Mouse (Mus musculus) spleen, postnatal 14 days (tissue): ENCODE data around the gene Hdac5.

Experiments
- DNase-seq, 2 experiments: peaks; one replicate each; pipeline ENCODE4 v3.0.0; 2021 to 2022; ENCODE audit warnings: low spot score in 2 of 2

Gene Hdac5

DNA sequence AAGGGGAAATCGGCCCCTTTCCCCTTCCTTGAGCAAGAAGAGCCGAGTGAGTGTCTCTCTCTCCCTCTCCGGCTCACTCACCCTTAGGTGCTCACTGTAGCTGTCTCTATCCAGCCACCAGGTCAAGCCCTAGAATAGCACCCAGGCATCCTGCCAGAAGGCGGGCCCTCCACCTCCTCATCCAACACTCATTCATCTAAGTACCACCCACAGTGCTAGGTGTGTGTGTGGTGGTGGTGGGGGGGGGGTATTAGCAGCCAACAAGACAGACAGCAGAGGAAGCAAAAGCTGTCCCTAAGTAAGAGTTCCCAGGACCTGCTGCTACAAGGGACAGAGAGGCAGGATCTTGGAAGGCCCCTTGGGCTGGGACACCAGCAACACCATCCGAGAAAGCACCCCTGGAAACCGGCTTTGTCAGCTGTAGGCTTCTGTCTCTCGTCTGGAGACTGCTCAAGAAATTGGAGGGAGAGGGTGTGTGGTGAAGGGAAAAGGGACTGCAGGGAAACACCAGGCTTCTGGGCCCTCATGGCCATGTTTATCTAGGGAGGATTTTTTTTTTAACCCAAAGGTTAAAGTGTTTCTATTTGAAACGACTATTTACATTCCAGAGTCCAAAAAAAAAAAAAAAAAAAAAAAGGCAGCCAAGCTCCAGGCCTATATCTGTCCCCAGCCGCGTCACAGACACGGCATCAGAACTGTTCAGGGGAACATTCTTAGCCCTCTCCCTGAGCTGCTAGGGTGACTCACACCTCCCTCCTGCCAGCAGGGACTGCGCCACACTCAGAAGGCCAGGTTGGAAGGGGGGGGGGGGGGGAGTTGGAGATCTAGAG, 13.7 kb downstream of the Hdac5 start:
- no peak for DNase-seq

DNA sequence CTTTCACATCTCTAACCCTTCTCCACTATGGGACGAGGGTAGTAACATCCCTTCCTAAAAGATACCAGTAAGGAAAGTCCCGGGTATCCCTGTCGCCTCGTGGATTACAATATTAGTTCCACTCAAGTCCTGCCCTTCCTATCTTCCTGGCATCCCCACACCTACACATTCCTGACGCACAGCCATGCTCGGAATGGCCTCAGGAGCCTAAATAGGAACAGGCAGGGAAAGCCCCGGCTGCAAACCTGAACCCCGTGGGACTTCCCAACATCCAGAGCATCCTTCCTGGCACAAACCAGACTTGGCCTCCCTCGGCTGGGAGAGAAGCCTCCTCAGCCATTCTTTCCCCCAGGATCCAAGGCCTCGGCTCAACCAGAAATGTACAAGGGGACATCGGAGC, 14.5 kb downstream of the Hdac5 start:
- no peak for DNase-seq

DNA sequence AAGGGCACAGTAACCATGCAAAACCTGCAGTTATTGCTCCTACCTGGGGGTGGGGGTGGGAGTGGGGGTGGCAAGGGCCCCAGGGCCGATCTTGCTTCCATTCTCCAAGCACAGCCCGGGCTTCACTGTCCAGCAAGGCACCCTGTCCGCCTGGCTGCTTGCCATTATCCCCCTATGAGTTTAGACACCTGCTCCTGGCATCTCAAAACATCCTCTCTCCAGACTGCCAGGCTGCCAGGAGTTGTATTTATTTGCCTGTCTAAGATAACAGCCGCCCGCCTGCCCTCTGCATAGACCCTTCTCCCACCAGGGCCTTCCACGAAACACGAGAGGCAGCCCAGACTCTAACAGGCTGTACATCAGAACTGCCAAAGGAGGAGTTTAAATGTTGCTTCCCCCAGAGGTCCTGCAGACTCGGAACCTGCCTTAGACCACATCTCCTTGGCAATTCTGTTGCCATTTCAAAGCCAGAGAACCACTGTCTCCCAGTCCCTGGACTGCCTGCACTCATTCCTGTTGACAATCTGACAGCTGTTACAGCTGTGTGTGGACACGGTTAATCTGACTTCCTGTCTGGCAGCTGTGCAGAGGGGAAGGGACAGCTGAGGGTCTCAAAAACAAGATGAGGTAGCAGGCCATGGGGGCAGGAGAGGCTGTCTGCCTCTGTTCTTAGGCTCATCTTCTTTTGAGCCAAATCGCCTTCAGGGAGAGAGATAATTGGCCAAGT, 15.4 kb downstream of the Hdac5 start:
- no peak for DNase-seq

DNA sequence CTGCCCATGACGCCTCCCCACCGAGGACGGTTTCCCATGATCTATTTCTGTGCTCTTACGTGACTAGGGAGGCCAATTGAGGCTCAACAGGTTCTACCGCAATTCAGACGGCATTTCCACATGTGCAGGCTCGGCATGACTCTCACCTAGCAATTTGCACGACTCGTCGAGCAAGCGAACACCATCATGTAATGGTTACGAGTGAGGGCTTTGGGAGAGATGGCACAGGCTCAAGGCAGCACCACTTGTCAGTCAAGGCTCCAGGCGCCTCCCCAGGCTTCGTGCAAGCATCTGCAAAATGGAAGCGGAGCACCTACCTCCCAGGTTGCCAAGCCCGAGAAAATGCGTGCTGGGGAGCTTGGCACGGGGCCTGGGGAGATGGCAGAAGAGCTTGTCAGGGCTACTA, 18.0 kb downstream of the Hdac5 start:
- no peak for DNase-seq

DNA sequence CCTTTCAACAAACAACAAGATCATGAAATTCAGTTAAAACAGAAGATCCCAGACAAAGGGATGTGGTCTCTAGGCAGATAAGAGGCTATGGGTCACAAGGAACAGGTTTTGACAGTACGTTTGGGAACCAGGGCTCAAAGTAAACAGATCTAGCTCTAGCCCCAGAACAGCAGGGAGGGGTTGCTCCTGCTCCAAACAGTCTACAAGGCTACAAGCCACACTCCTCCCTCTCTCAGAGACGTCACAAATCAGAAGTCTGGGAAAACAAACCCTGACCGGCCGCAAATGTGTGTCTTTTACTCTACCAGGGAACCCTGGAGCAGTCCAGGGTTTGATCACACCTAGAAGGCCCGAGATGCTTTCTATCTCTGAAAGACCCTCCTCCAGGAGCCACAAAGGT, 19.0 kb downstream of the Hdac5 start:
- DNase-seq, result no peak

DNA sequence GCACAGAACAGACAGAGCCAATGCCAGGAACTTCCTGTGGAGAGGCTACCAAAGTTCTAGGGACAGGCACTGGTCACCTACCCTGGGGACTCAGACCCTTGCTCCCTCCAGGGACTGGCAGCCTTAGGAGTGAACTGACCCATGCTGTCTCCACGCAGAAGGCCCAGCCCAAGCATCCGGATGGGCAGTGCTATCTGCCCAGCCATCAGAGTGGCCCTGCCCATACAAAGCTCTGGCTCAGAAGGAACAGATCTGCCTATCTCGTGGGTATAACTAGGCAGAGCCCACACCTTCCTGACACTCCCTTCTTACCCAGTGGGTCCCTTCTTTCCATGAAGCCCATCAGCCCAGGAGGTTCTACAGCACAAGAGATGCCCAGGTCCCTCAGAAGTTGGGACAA, 19.8 kb downstream of the Hdac5 start:
- no peak for DNase-seq

DNA sequence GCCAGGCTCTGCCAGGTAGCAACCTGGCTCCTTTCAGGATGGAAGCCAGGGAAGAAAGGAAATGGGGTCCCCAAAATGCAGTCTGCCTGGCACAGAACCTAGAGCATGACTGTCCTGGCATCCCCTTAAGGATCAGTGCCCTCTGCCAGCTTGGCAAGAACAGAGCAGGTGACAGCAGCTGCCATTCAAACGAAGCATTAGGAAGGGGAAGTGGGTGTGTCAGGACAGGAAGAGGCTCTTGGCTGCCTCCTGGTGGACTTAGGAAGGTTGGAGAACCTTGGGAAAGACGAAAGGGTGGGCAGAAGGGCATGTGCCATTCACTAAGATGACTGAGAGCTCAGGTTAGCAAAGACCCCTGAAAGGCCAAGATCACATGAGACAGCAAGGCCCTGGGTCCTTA, 20.2 kb downstream of the Hdac5 start:
- no peak for DNase-seq

DNA sequence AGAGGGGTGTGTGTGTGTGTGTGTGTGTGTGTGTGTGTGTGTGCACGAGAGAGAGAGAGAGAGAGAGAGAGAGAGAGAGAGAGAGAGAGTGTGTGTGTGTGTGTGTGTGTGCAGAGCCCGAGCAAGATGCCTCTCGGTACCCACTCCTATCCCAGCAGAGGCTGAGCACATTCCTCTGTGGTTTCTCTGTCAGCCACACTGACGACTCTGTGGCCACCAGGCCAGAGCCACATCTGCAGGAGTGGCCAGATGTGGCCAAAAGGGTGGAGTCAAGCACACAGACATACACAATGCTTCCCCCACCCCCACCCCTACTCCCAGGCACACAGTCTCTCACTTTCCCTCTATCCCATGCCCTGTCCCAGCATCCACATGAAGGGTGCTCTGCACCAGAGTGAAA, 21.1 kb downstream of the Hdac5 start:
- no peak for DNase-seq

DNA sequence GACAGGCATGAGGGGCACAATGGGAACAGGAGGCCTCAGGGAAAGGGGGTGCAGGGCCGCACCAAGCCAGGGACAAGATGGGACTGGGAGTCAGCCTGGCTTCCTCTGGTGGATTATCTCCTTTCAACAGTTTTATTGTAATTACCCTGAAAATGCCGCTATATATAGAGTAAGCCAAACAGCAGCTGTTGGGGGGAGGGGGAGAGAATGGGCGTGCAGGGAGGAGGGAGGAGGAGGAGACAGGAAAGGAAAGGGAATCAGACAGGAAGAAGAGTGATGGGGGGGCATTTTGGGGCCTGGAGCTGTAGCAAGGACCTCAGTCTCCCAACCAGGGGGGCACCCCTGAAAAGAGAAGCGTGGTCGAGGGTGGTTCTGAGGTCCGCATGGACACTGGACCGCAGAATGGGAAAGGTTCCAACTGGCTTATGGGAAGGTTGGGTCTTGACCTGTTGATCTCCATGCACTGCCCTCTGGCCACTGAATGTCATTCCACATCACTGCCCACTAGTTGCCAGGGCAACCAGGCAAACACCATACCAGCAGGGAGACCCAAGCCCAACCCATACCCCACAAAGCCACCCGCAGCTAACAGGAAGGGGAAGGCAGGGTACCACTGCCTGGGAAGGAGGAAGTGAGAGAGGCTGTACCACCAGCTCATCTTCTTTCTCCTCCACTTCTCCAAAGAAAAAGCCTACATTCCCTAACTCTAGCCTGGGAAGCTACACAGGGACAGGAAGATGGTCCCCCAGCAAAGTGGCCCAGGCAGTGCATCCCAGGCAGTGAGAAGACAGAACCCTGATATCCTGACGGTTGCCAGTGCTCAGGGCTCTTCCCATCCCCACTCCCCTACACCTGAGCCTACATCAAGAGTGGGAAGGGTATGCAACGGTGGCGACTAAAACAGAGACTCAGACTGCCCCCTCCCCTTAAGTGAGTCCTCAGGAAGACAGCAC, 21.9 kb downstream of the Hdac5 start:
- no peak for DNase-seq

DNA sequence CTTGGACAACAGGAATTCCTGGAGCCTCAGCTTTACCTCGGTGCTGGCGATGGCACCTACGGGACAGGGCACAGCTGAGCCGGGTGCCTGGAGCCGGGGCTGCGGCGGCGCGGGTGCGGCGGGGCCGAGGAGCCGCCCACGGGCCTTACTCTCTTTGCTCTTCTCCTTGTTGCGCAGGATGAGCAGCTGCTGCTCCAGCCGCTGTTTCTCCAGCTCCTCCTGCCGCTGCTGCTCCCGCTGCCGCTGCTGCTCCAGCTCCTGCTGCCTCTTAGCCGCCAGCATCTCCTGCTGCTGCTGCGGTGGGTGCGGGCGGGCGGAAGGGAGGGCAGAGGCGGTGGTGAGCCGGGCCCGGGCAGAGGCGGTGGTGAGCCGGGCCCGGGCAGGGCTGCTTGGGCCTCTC, 23.5 kb downstream of the Hdac5 start:
- DNase-seq, result no peak

DNA sequence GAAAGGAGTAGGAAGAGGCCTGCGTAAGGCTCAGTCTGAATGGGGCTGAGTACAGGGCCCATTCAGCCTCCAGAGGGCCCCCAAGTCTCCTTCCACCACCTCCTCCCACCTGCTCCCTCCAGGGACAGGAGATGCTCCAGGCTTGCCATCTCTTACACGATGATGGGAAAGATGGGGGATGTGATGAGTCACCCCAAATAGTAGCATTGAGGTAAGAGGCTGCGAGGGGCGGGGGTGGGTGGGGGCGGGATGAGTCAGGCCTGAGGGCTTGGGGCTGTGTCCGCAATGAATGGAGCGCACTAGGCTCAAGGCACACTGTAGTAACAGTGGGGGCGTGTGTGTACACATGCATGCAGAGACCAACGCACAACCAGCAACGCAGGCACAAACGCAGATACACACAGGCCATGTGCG, 28.6 kb downstream of the Hdac5 start:
- no peak for DNase-seq

DNA sequence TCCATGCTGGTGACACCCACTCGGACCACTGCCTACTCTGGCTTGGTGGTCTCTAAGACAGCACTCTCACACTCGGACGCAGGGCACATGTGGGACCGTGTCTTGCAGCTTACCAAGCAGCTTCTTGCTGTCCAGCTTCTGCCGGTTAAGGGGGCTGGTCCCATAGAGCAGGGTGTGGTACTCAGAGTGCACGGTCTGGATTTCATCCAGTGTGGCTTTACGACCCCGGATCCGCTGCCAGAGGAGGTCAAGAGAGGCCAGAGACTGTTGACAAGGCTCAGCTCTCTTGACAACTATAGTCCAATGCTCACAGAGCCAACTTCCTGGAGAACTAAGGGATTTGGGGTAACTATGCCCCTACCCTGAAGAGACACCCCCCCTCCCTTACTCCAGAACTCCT, 30.1 kb downstream of the Hdac5 start:
- no peak for DNase-seq

DNA sequence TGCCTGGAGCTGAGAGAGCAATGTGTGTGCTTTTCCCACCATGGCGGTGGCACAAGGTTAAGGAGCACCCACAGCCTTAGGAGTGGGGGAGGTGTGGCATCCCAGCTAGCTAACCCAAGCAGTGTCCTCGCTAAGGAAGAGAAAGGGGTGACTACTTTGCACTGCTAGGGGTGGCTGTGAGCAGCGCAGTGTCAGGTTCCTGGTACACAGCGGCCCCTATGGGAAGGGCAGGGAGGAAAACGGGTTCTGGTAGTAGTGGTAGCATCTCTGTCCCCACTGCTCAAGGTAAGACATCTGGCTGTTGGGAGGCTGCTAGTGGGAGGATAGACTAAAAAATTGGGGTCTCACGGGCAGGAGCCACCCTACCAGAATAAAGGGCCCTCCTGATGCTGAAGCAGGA, 31.7 kb downstream of the Hdac5 start:
- DNase-seq, result no peak

DNA sequence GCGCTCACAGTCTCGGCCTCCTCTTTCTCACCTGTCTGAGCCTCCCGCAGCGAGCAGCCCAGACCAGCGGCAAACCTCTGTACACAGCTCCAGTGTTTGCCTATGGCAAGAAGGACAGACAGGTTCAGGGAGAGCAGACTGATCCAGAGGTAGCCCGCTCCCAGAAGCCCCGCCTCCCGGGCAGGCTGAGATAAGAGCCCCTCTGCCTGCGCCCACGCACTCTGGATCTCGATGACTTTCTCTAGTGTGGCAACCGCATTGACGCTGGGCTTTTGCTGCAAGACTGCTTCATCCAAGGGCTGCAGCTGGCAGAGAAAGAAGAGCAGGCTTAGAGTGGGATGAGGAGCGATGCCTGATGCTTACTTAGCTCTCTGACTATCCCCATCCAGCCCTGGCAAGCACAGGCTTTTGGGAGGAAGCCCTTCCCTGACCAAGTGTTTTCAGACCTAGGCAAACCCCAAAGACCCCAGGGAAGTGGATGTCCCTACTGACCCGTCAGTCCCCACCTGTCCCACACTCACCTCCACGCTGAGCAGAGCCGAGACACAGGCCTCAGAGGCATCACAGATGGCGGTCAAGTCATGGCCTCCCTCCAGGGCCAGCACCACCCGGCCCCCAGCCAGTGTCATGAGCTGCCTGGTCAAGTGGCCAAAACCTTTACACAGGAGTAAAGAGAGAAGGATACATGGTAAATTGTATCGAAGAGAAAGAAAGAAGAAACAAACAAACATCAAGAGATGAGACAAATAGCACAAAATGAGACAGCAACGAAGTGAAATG, 33.8 kb downstream of the Hdac5 start:
- no peak for DNase-seq

DNA sequence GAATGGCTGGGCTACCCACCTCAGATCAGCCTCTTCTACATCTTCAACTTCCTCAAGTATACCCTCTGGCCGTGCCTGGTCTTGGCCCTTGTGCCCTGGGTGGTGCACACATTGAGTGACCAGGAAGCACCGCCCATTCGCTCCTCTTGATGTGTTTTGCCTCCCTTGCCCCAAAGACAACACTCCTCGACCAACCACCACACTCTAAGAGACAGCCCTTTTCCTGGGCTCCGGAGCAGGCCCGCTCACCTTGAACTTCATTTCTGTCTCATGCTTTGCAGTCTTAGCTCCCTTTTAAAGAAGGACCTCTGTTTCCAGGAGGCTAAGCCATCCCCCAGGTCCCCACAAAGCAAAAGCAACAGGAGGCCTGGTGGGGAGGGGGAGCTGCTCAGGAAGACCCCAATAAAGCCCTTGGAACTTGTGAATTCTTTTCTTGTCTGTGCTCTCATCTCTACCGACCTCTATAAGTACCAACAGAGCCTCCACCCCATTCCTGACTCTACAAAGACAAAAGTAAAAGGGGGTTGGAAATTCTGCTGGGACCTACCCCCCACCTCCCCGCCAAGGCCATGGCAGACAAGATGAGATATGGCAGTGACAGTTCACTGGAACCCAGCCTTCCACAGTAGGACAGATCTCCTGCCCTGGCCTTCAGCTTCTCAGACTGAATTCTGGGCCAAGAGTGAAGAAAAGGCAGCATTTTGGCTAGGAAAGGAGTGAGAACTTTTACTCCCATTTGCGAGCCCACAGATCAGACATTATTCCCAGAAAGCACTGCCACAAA, 36.1 kb downstream of the Hdac5 start:
- no peak for DNase-seq

DNA sequence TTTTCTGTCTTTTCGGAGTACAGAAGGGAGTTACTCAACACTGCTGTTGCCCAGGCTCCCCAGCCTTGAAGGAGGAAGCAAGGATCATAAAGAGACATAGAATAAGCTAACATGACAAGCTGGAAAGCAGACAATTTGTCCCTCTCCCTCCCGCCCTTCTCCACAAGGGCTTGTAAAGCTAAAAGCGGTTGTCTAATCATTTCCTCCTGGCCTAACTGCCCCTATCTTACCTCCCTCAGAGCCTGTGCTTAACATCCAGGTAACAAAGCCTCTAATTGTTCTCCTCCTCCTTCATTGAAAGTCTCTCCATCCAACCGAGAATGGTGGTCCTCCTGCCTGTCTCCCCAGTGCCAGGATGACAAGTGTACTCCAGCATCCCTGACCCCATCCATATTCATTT, 39.1 kb downstream of the Hdac5 start:
- DNase-seq, result no peak

DNA sequence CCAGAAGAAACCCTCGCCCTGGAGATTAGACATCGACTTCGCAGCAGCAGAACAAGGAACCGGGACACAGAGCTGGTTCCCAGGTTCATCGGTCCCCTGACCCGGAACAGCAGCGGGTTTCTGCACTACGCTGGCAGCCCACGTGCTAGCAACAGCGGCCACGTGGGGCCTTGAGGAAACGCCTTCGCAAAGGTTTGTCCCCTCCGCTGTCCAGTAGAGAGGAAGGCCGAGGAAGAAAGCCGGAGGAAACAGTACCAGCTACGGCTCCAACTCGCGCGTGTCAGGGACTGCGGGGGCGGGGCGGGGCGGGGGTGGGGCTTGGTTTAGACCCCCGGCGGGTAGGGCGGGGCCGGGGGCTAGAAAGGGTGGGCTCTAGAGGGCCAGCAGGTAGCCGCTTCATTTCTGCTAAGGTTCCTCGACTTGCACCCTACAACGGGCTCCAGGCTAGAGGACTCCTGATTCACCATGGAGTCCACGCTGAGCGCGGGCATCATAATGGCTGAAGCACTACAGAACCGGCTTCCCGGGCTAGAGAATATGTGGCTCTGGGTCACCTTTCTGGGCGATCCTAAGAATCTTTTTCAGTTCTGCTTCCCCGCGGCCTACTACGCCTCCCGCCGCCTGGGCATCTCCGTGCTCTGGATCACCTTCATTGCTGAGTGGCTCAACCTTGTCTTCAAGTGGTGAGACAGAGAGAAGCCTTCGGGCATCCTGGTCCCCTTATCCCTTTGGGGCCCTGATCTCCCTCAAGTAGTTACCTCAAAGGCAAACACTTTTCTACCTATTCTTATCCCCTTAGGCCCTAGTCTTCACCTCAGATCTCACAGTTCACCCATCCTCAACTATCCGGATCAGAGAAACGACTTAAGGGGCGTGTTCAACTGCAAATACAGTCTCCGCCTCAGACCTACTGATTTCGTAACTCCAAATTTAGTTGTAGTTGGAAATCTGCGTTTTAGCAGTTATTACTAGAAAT, 40.2 kb downstream of the Hdac5 start, which contains the start of gene G6pc3:
TSS of gene G6pc3 (plus strand) at position 160 of the 976 bp plus-strand sequence.
- peak; percentile 66 to 80 for DNase-seq

DNA sequence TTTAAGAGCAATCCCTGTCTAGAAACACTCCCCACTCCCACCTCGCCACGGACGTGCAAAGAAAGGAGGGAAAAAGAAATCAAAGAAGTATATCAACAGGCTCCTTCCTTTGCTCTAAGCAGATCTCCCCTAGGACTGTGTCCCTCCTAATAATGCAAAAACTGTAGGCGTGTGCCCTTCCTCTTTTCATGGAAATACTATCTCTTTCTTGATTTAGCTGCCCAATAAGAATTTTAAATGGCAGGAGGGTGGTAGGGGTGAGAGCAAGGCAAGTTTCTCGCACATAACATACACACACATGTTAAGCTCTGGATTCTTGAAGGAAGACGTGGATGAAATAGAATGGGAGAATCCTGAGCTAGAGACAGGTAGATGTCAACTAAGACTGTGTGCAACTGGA, 41.0 kb downstream of the Hdac5 start:
- DNase-seq, result no peak

DNA sequence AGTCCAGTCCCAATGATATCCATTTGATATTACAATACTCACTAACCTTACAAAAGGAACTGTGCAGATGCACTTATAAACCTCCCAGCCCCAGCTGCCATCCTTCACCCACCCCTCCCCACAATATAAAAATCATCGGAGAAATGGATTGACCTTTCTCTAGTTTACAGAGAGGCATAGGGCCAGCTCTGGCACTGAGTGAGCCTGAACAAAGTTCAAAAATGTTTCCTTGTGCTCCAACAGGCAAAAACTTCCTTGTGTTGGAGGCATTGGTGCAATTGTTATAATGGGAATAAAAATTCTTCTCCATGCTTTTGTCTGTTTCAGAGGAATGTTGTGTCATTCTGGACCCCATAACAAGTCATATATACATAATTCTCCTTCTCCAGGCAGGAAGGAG, 43.7 kb downstream of the Hdac5 start:
- DNase-seq, result no peak
